Mouse (Mus musculus) myocyte (in vitro differentiated cells): Measurements from ENCODE around the gene Dpep3. TPM values are rescaled to one million over a fixed set of nuclear protein-coding genes. Genes with fewer than 3 reads are reported as not detected.
A peak's percentile ranks its signal among the peaks of the same experiment; 100 is the strongest.

ENCODE experiments used
- H3K27me3 ChIP-seq: one replicate; pipeline ENCODE4 v1.6.1; 2011; ENCODE audit not compliant: control insufficient read depth, insufficient read depth, insufficient read length
- H3K36me3 ChIP-seq: one replicate; pipeline ENCODE4 v1.6.1; 2011; ENCODE audit not compliant: control insufficient read depth, insufficient read depth
- H3K4me2 ChIP-seq: one replicate; pipeline ENCODE4 v1.6.1; 2011; ENCODE audit warnings: low read depth, control low read depth
- H3K4me3 ChIP-seq: one replicate; pipeline ENCODE4 v1.5.1; 2011; ENCODE audit warnings: mild to moderate bottlenecking, control low read depth, moderate library complexity
- H3K79me2 ChIP-seq: one replicate; pipeline ENCODE4 v1.6.1; 2011; ENCODE audit not compliant: control insufficient read depth, insufficient read depth
- H3ac ChIP-seq: one replicate; pipeline ENCODE4 v1.6.1; 2011; ENCODE audit not compliant: control insufficient read depth, insufficient read length
- CEBPB ChIP-seq: IDR thresholded peaks from 2 replicates; pipeline ENCODE4 v1.6.1; 2011; ENCODE audit warnings: mild to moderate bottlenecking, moderate library complexity; ENCODE audit not compliant: poor library complexity, insufficient read depth, severe bottlenecking
- E2F4 ChIP-seq: IDR thresholded peaks from one replicate; pipeline ENCODE4 v1.6.1; 2011; ENCODE audit warnings: mild to moderate bottlenecking, control low read depth, moderate library complexity; ENCODE audit not compliant: insufficient read depth
- MAX ChIP-seq: IDR thresholded peaks from one replicate; pipeline ENCODE4 v1.6.1; 2011; ENCODE audit warnings: low read depth, mild to moderate bottlenecking, control low read depth
- MYOD1 ChIP-seq, 3 experiments: IDR thresholded peaks; one replicate each; pipeline ENCODE4 v1.6.1; 2011; ENCODE audit warnings: control low read depth in 2 of 3, low read depth in 2 of 3, mild to moderate bottlenecking in 2 of 3, moderate library complexity in 1 of 3; ENCODE audit not compliant: insufficient read length in 2 of 3, control insufficient read depth in 1 of 3
- MYOG ChIP-seq, 3 experiments: IDR thresholded peaks; one replicate each; pipeline ENCODE4 v1.6.1; 2011; ENCODE audit warnings: control low read depth in 2 of 3, low read depth in 2 of 3, mild to moderate bottlenecking in 2 of 3; ENCODE audit not compliant: insufficient read length in 2 of 3, control insufficient read depth in 1 of 3, insufficient read depth in 1 of 3
- POLR2A ChIP-seq: IDR thresholded peaks from one replicate; pipeline ENCODE4 v1.6.1; 2011; ENCODE audit warnings: low read depth, mild to moderate bottlenecking, control low read depth, moderate library complexity; ENCODE audit not compliant: insufficient read length
- POLR2AphosphoS2 ChIP-seq: IDR thresholded peaks from one replicate; pipeline ENCODE4 v1.6.1; 2011; ENCODE audit warnings: low read depth, control low read depth; ENCODE audit not compliant: insufficient read length
- REST ChIP-seq: IDR thresholded peaks from one replicate; pipeline ENCODE4 v1.6.1; 2011; ENCODE audit warnings: mild to moderate bottlenecking, control low read depth, moderate library complexity; ENCODE audit not compliant: insufficient read depth, insufficient read length
- SRF ChIP-seq: IDR thresholded peaks from one replicate; pipeline ENCODE4 v1.6.1; 2011; ENCODE audit warnings: low read depth; ENCODE audit not compliant: control insufficient read depth, insufficient read length
- TCF12 ChIP-seq: IDR thresholded peaks from one replicate; pipeline ENCODE4 v1.6.1; 2011; ENCODE audit warnings: mild to moderate bottlenecking, control low read depth; ENCODE audit not compliant: poor library complexity, insufficient read depth, severe bottlenecking
- TCF3 ChIP-seq: IDR thresholded peaks from one replicate; pipeline ENCODE4 v1.6.1; 2011; ENCODE audit warnings: low read depth, control low read depth; ENCODE audit not compliant: insufficient read length
- USF1 ChIP-seq: IDR thresholded peaks from one replicate; pipeline ENCODE4 v1.6.1; 2011; ENCODE audit warnings: low read depth, mild to moderate bottlenecking, control low read depth, moderate library complexity
- polyA plus RNA-seq: library from polyadenylated mRNA; unstranded; fragments of >200 nt; fragmentation: generic; extraction: Trizol; gene quantifications from one replicate; pipeline ENCODE4 v1.2.1, GENCODE M21; 2012; ENCODE audit warnings: missing spikeins

The Dpep3 gene
- polyA plus RNA-seq, 1 experiment = not detected

DNA sequence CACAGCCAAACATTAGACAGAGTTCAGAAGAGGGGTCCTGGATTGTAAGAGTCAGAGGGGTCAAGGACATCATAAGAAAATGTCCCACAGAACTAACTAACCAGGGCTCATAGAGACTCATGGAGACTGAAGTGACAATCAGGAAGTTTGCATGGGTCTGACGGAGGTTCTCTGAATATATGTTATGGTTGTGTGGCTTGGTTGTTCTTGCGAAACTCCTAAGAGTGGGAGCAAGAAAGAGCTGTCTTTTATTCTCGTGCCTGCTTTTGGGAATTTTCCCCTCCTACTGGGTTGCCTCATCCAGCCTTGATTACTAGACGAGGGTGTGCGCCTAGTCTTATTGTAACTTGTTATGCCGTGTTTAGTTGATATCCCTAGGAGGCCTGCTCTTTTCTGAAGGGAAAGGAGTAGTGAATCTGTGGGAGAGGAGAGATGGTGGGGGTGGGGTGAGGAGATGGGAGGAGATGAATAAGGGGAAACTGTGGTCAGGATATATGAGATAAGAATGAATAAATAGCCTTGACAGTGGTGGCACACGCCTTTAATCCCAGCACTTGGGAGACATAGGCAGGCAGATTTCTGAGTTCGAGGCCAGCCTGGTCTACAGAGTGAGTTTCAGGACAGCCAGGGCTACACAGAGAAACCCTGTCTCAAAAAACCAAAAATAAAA, 25.4 kb upstream of the Dpep3 start:
- TF ChIP-seq TCF12 (no peak), CEBPB (peak; percentile 72)

DNA sequence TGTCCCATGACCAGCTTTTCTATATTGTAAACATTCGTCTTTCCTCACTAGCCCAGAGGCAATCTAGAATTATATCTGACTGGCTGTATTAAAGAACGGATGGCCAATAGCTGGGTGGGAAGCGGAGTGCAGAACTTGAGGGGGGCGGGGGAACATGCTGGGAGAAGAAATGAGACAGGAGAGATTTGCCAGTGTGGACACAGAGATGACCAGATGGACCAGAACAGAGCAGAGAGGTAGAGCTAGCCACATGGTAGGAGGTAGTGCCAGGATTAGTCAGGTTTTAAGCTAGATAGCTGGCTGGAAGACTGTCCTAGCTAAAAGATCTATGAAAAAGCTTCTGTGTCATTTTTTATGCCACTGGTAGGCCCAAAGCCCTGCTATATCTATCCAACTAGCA, 22.7 kb upstream of the Dpep3 start:
- H3K4me2 ChIP-seq = no peak overlapping the region
- H3K27me3 ChIP-seq = no peaks in the 10 kb centered on the region
- no peak overlapping the region for H3K4me3 ChIP-seq
- H3K79me2 ChIP-seq = no peaks in the 10 kb centered on the region
- TF ChIP-seq TCF3 (no peak), MYOG (IDR thresholded peaks at IDR 0.05; ENCODE audit: control insufficient read depth in 1 of 3, insufficient read depth in 1 of 3, insufficient read length in 2 of 3, low read depth in 2 of 3) (no peak), CEBPB (no peak), MYOD1 (IDR thresholded peaks at IDR 0.05; ENCODE audit: control insufficient read depth in 1 of 3, insufficient read length in 2 of 3, low read depth in 2 of 3) (no peak), POLR2AphosphoS2 (no peak), REST (no peak), E2F4 (no peak), TCF12 (no peak), MAX (no peak), USF1 (no peak), POLR2A (no peak), SRF (no peak)
- H3ac ChIP-seq = no peak overlapping the region
- H3K36me3 ChIP-seq = no peaks in the 10 kb centered on the region

More for the DNA sequence above, 25.4 kb upstream of the Dpep3 start:
- no peak overlapping the region for H3ac ChIP-seq
- no peaks in the 10 kb centered on the region for H3K27me3 ChIP-seq
- H3K36me3 ChIP-seq = no peaks in the 10 kb centered on the region
- no peak overlapping the region for H3K4me2 ChIP-seq
- no peaks in the 10 kb centered on the region for H3K79me2 ChIP-seq
- H3K4me3 ChIP-seq = no peak overlapping the region

DNA sequence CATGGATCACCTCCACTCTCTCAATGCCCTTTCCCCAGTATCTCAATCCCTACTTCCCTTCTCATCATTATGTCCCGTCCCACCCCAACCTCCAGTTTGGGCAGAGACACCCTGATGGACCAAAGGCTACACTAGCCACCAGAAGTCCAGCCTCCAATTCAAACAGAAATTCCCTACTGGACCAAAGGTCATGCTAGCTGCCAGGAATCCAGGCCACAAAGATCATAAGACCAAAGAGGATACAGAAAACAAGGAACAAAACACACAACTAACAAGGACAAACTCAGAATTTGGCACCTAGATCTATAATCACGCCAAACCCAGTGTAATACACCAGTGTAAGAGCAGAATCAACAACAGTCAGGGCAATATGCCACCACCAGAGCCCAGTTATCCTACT, 19.7 kb upstream of the Dpep3 start:
- H3K4me3 ChIP-seq = no peak overlapping the region
- no peaks in the 10 kb centered on the region for H3K79me2 ChIP-seq
- TF ChIP-seq USF1 = no peak
- no peaks in the 10 kb centered on the region for H3K27me3 ChIP-seq
- H3K4me2 ChIP-seq = no peak overlapping the region
- no peak overlapping the region for H3ac ChIP-seq
- no peaks in the 10 kb centered on the region for H3K36me3 ChIP-seq

DNA sequence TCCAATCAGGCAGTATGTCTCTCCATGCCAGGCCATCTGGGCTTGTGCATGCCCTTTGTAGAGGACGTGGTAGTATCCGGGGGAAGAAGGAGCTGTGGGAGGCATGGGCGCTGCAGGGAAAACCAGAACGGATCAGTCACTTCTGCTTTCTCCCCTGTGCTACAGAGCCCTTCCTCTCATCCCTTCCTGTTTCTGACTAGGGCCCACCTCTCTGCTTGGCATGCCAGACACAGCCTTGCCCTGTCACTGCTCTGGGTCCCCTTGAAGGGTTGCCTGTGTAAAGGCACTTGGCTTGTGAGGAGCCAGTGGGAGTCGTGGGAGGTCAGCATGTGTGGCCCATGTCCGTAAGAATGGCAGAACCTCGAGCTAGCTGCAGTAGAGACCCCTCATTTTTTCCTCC, 17.1 kb upstream of the Dpep3 start:
- Histone ChIP-seq H3ac (no peak overlapping the region), H3K79me2 (no peaks in the 10 kb centered on the region), H3K27me3 (no peaks in the 10 kb centered on the region), H3K4me3 (no peak overlapping the region), H3K36me3 (no peaks in the 10 kb centered on the region), H3K4me2 (no peak overlapping the region)
- TF ChIP-seq TCF3 (no peak), MAX (no peak), TCF12 (no peak), E2F4 (no peak), POLR2A (no peak), USF1 (no peak), REST (no peak), MYOG (IDR thresholded peaks at IDR 0.05; ENCODE audit: control insufficient read depth in 1 of 3, insufficient read depth in 1 of 3, insufficient read length in 2 of 3, low read depth in 2 of 3) (no peak), CEBPB (no peak)

DNA sequence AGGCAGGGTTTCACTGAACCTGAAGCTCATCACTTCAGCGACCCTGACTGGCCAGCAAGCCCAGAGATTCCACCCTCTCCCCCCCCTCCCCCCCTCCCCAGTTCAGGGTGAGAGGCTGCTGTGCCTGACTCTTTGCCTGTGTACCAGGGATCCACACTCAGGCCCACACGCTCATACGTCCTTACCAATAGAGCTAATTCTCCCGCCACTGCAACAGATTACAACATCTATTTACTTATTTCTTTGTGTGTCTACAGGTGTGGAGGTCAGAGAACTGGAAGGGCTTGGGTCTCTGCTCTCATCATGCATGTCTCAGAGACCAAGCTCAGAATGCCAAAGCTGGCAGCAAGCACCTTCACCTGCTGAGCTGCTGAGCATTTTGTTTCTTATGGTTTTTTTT, 14.0 kb upstream of the Dpep3 start:
- TF ChIP-seq SRF (no peak), POLR2A (no peak), REST (no peak), TCF12 (no peak), USF1 (no peak), MAX (no peak), CEBPB (no peak), MYOG (IDR thresholded peaks at IDR 0.05; ENCODE audit: control insufficient read depth in 1 of 3, insufficient read depth in 1 of 3, insufficient read length in 2 of 3, low read depth in 2 of 3) (no peak), TCF3 (no peak)
- no peak overlapping the region for H3K4me3 ChIP-seq
- no peaks in the 10 kb centered on the region for H3K36me3 ChIP-seq
- no peak overlapping the region for H3K4me2 ChIP-seq
- H3ac ChIP-seq = no peak overlapping the region
- H3K27me3 ChIP-seq = peaks cover 9% of the 10 kb centered on the region
- no peaks in the 10 kb centered on the region for H3K79me2 ChIP-seq

DNA sequence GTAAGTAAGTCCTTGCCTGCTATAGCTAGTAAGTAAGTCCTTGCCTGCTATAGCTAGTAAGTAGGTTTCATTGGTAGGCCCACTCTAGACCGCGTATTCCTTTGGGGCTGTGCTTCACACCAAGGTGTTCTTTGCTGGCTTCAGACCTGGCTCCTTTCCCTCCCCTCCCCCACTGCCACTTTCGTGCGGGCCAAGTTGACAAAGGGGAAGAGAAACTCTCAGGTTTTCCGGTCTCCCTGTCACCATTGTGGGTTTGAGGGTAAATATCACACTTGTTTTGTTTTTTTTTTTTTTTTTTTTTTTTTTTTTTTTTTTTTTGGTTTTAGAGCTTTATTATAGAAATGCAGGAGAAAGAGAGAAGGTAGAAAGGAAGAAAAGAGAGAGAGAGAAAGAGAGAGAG, 13.3 kb upstream of the Dpep3 start:
- Histone ChIP-seq H3K27me3 (peaks cover 9% of the 10 kb centered on the region), H3K79me2 (no peaks in the 10 kb centered on the region), H3K4me2 (no peak overlapping the region), H3ac (no peak overlapping the region), H3K36me3 (no peaks in the 10 kb centered on the region), H3K4me3 (no peak overlapping the region)
- TF ChIP-seq CEBPB (no peak), MYOD1 (IDR thresholded peaks at IDR 0.05; ENCODE audit: control insufficient read depth in 1 of 3, insufficient read length in 2 of 3, low read depth in 2 of 3) (no peak), E2F4 (no peak)
